Mouse (Mus musculus) MEL (cell line): Measurements from ENCODE around the gene 5730455P16Rik. TPM values are rescaled to one million over a fixed set of nuclear protein-coding genes. Genes with fewer than 3 reads are reported as not detected.

Source experiments
- DNase-seq: peaks from one replicate; pipeline ENCODE4 v3.0.0; 2011; ENCODE audit warnings: low read depth, low spot score
- H3K27ac ChIP-seq: 2 replicates; pipeline ENCODE4 v1.5.1; 2012; ENCODE audit warnings: low read depth, mild to moderate bottlenecking, control low read depth, low read length, moderate library complexity; ENCODE audit not compliant: control insufficient read depth
- H3K27me3 ChIP-seq, 2 experiments: fragments of 150-350 bp in 1 of 2; sonication (generic) in 1 of 2; 2 replicates each; pipeline ENCODE4 v1.6.1; 2012; ENCODE audit warnings: low read length in 2 of 2, mild to moderate bottlenecking in 2 of 2, improper control_type of control experiment in 1 of 2, moderate library complexity in 1 of 2; ENCODE audit not compliant: insufficient read depth in 2 of 2, control insufficient read depth in 1 of 2
- H3K36me3 ChIP-seq, 2 experiments: 2 replicates each; pipeline ENCODE4 v1.6.1; 2012 to 2014; ENCODE audit warnings: low read length in 2 of 2, improper control_type of control experiment in 1 of 2, inconsistent platforms in 1 of 2, mild to moderate bottlenecking in 1 of 2; ENCODE audit not compliant: insufficient read depth in 2 of 2, control insufficient read depth in 1 of 2
- H3K4me1 ChIP-seq, 2 experiments: fragments of 150-350 bp in 1 of 2; sonication (generic) in 1 of 2; 2 replicates each; pipeline ENCODE4 v1.6.1; 2012; ENCODE audit warnings: low read length in 2 of 2, improper control_type of control experiment in 1 of 2, mild to moderate bottlenecking in 1 of 2; ENCODE audit not compliant: insufficient read depth in 2 of 2, control insufficient read depth in 1 of 2
- H3K4me3 ChIP-seq, 2 experiments: fragments of 150-350 bp in 1 of 2; sonication (generic) in 1 of 2; 2 replicates each; pipeline ENCODE4 v1.5.1; 2012; ENCODE audit warnings: low read depth in 2 of 2, low read length in 2 of 2, mild to moderate bottlenecking in 2 of 2, moderate library complexity in 2 of 2, control low read depth in 1 of 2, improper control_type of control experiment in 1 of 2; ENCODE audit not compliant: control insufficient read depth in 1 of 2, insufficient read depth in 1 of 2
- H3K79me2 ChIP-seq: 2 replicates; pipeline ENCODE4 v1.6.1; 2012; ENCODE audit warnings: mild to moderate bottlenecking, low read length, moderate library complexity; ENCODE audit not compliant: control insufficient read depth, poor library complexity, insufficient read depth
- H3K9ac ChIP-seq: 2 replicates; pipeline ENCODE4 v1.6.1; 2012; ENCODE audit warnings: low read depth, mild to moderate bottlenecking, control low read depth, low read length, moderate library complexity; ENCODE audit not compliant: control insufficient read depth, poor library complexity, severe bottlenecking
- H3K9me3 ChIP-seq: fragments of 150-350 bp; sonication (generic); replicated peaks from 2 replicates; pipeline ENCODE4 v1.6.1; 2012; ENCODE audit warnings: mild to moderate bottlenecking, low read length, improper control_type of control experiment, moderate library complexity; ENCODE audit not compliant: insufficient read depth
- BHLHE40 ChIP-seq: IDR thresholded peaks from 2 replicates; pipeline ENCODE4 v1.6.1; 2012; ENCODE audit warnings: low read depth, mild to moderate bottlenecking, inconsistent platforms, low read length, improper control_type of control experiment, borderline replicate concordance
- E2F4 ChIP-seq: IDR thresholded peaks from 2 replicates; pipeline ENCODE4 v1.6.1; 2011; ENCODE audit warnings: low read depth, low read length, improper control_type of control experiment, borderline replicate concordance
- ELF1 ChIP-seq: IDR thresholded peaks from 2 replicates; pipeline ENCODE4 v1.6.1; 2014; ENCODE audit warnings: low read depth, mild to moderate bottlenecking, inconsistent platforms, low read length, improper control_type of control experiment, moderate library complexity
- ETS1 ChIP-seq: IDR thresholded peaks from 2 replicates; pipeline ENCODE4 v1.6.1; 2012; ENCODE audit warnings: low read depth, mild to moderate bottlenecking, inconsistent platforms, low read length, improper control_type of control experiment, moderate library complexity
- GABPA ChIP-seq: IDR thresholded peaks from 2 replicates; pipeline ENCODE4 v1.6.1; 2012; ENCODE audit warnings: low read depth, mild to moderate bottlenecking, inconsistent platforms, low read length, improper control_type of control experiment, moderate library complexity
- MXI1 ChIP-seq: IDR thresholded peaks from 2 replicates; pipeline ENCODE4 v1.6.1; 2011; ENCODE audit warnings: mild to moderate bottlenecking, low read depth, low read length, improper control_type of control experiment
- MYB ChIP-seq: IDR thresholded peaks from 2 replicates; pipeline ENCODE4 v1.6.1; 2011; ENCODE audit warnings: mild to moderate bottlenecking, low read depth, low read length, improper control_type of control experiment
- NELFE ChIP-seq: IDR thresholded peaks from 2 replicates; pipeline ENCODE4 v1.6.1; 2011; ENCODE audit warnings: low read depth, low read length, improper control_type of control experiment
- RCOR1 ChIP-seq: IDR thresholded peaks from 2 replicates; pipeline ENCODE4 v1.6.1; 2012; ENCODE audit warnings: low read depth, mild to moderate bottlenecking, inconsistent platforms, low read length, improper control_type of control experiment
- TCF12 ChIP-seq: IDR thresholded peaks from 2 replicates; pipeline ENCODE4 v1.6.1; 2014; ENCODE audit warnings: low read depth, mild to moderate bottlenecking, inconsistent platforms, low read length, improper control_type of control experiment, moderate library complexity
- UBTF ChIP-seq: IDR thresholded peaks from 2 replicates; pipeline ENCODE4 v1.6.1; 2012; ENCODE audit warnings: low read depth, mild to moderate bottlenecking, inconsistent platforms, low read length, improper control_type of control experiment, moderate library complexity, borderline replicate concordance; ENCODE audit not compliant: insufficient read depth
- USF2 ChIP-seq, 2 experiments: IDR thresholded peaks; 2 replicates each; pipeline ENCODE4 v1.6.1; 2011 to 2012; ENCODE audit warnings: improper control_type of control experiment in 2 of 2, low read length in 2 of 2, borderline replicate concordance in 1 of 2, inconsistent platforms in 1 of 2, low read depth in 1 of 2, mild to moderate bottlenecking in 1 of 2; ENCODE audit not compliant: insufficient read depth in 1 of 2
- ZKSCAN1 ChIP-seq: IDR thresholded peaks from 2 replicates; pipeline ENCODE4 v1.6.1; 2012; ENCODE audit warnings: low read depth, mild to moderate bottlenecking, inconsistent platforms, low read length, improper control_type of control experiment, moderate library complexity
- ZMIZ1 ChIP-seq: IDR thresholded peaks from 2 replicates; pipeline ENCODE4 v1.6.1; 2012; ENCODE audit warnings: low read depth, mild to moderate bottlenecking, inconsistent platforms, low read length, improper control_type of control experiment, moderate library complexity
- polyA plus RNA-seq, 2 experiments: library from polyadenylated mRNA; stranded (reverse) in 1 of 2; unstranded in 1 of 2; fragments of >175 nt in 1 of 2; fragments of >200 nt in 1 of 2; gene quantifications; 2 replicates each; pipeline versions ENCODE4 v1.2.1 to v1.2.4; 2012; ENCODE audit warnings: low replicate concordance in 2 of 2, low read depth in 1 of 2; ENCODE audit not compliant: insufficient read length in 2 of 2, insufficient read depth in 1 of 2, missing spikeins in 1 of 2
- total RNA-seq: library from RNA; depleted of rRNA; stranded (reverse); fragments of 300-350 nt; gene quantifications from 2 replicates; pipeline ENCODE4 v1.2.3, GENCODE M21; 2012

Gene 5730455P16Rik
- total and polyA plus RNA-seq, 3 experiments: 9.5 to 10.1 TPM; not detected in 1

- TF ChIP-seq USF2 (IDR thresholded peaks at IDR 0.05; ENCODE audit: borderline replicate concordance in 1 of 2, insufficient read depth in 1 of 2, low read depth in 1 of 2, low read length in 2 of 2): no peak
- no peak for TF ChIP-seq RCOR1
- TF ChIP-seq BHLHE40: no peak
- TF ChIP-seq MXI1: no peak
- no peak for TF ChIP-seq ETS1
- no peak for TF ChIP-seq ELF1
- no peak for TF ChIP-seq NELFE
- TF ChIP-seq GABPA: no peak
- no peak for TF ChIP-seq E2F4
- TF ChIP-seq UBTF: no peak
- TF ChIP-seq MYB: no peak
- no peak for TF ChIP-seq ZKSCAN1
- TF ChIP-seq TCF12: no peak
- no peak for TF ChIP-seq ZMIZ1
- H3K79me2 ChIP-seq: no peaks in the 10 kb centered on the region
These were observed 45.0 kb downstream of the 5730455P16Rik start for GRCm38 (mm10) chr11:80332709-80333400.

DNA sequence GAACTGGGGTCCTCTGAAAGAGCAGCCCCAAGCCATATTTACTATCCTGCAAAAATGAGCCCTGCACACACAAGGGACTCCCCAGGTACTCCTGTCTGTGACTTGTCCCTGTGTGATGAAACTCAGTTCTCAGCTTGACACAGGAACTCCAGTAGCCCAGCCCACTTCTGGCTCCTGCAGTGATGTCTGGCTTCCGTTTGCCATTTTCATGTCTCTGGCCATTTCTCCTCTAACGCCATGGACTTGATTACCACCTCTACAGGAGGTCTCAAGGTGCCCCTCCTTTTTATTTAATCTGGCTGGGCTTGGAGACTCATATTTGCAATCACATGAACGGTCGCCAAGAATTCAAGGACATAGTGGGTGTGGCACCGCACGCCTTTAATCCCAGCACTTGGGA, 53.2 kb downstream of the 5730455P16Rik start:
- Histone ChIP-seq H3K36me3 (no peaks in the 10 kb centered on the region), H3K27me3 (peaks cover 5 to 14% of the 10 kb centered on the region in 2 experiments), H3K27ac (no peak overlapping the region), H3K79me2 (no peaks in the 10 kb centered on the region), H3K9ac (no peak overlapping the region), H3K4me1 (no peaks in the 10 kb centered on the region), H3K4me3 (no peak overlapping the region), H3K9me3 (no peaks in the 10 kb centered on the region)
- no peak for TF ChIP-seq ZKSCAN1
- no peak for DNase-seq

More at GRCm38 (mm10) chr11:80332709-80333400, 45.0 kb downstream of the 5730455P16Rik start:
- Histone ChIP-seq H3K9ac (no peak overlapping the region), H3K4me1 (no peaks in the 10 kb centered on the region), H3K27me3 (peaks cover 13 to 23% of the 10 kb centered on the region in 2 experiments), H3K9me3 (no peaks in the 10 kb centered on the region), H3K4me3 (no peak overlapping the region), H3K36me3 (no peaks in the 10 kb centered on the region), H3K27ac (no peak overlapping the region)
- DNase-seq: peak; percentile 44
